Mouse (Mus musculus) kidney, adult 10 weeks (tissue): ENCODE results near the gene Fkrp. TPM values are rescaled to one million over a fixed set of nuclear protein-coding genes. Genes with fewer than 3 reads are reported as not detected.

ENCODE experiments used
- polyA plus RNA-seq: library from polyadenylated mRNA; stranded (reverse); fragments of 350-450 nt; fragmentation: Illumina TruSeq; extraction: RNeasy Lipid Tissue Mini Kit (QIAGEN cat#74804); gene quantifications from one replicate; pipeline ENCODE4 v1.2.3, GENCODE M21; 2014; ENCODE audit warnings: low read depth, low replicate concordance

Gene Fkrp
- polyA plus RNA-seq = 8.0 TPM

DNA sequence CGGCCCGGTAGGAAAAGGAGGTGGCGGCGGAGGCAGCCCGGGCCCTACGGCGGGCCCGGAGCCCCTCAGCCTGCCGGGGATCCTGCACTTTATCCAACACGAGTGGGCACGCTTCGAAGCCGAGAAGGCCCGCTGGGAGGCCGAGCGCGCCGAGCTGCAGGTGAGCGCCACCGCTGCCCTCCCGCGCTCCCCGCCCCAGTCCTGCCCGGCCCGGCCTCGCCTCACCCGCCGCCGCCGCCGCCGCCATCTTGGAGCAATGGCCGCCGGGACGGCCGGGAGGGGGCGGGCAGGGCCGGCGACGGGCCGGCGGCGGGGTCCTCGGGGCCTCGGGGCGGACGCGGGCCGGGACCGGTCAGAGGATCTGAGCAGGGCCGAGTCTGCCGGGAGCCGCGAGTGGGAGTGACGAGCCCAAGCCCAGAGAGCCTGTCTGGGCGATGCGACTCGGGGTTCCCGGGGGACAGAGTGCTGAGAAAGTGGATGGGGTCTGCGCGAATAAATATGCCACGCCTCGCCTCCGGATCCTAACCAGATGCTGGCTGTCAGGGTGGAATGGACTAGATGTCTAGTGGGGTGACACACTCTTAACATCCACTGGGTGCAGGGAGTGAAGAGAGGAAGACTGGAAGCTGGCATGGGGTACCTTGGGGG lies at the start of gene Fkrp:
Gene Fkrp, minus strand, starts transcription at position 258 of the 648 bp plus-strand sequence.

DNA sequence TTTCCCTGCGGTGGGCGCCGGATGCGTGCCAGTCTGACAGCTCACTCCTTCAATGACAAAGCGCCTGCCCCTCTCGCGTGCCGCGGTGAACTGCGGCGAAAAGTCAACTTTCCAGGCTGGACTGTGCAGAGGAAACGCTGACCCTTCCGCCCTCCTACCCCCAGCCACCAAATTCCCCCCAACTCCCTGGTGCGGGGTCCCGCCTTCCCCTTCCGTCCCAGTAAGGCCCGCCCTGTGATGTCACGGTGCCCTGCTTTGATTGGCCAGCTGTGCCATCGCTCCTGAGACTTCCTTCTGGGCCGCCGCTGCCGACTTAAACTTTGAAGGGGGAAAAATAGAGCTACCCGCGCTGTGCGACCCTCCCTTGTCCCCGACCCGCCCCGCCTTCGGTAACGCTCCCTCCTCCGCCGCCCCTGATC lies 26.1 kb upstream of the Fkrp start, which contains the start of gene Prkd2:
Gene Prkd2, plus strand, starts transcription at position 258 of the 419 bp plus-strand sequence.

DNA sequence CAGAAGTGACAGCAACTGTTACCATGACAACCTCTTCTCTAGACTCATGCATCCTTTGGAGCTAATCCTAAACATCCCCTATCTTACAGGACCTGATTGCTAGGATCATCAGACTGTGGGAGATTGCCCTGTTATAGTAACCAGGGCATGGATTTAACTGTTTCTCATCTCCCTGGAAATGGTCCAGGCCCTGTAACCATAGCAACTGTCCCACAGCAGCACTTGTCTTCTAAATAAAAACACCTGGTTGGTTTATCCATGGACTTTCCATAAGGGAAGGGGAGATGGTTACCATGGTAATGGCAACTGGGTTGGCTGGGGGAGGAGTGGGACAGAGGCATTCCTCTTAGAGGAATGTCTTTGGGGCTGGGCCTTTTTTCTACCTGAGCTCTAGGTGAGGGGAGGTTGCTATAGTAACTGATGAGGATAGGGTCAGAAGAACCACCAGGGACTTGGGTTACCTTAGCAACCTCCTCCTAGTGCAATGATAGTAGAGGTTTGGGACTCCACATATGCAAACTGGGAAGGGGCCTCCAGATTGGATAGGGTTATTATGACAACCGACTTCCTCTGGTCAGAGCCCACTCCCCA lies 1.1 kb downstream of the Fkrp start, which contains the start of gene Strn4:
Gene Strn4, plus strand, starts transcription at position 539 of the 591 bp plus-strand sequence.

DNA sequence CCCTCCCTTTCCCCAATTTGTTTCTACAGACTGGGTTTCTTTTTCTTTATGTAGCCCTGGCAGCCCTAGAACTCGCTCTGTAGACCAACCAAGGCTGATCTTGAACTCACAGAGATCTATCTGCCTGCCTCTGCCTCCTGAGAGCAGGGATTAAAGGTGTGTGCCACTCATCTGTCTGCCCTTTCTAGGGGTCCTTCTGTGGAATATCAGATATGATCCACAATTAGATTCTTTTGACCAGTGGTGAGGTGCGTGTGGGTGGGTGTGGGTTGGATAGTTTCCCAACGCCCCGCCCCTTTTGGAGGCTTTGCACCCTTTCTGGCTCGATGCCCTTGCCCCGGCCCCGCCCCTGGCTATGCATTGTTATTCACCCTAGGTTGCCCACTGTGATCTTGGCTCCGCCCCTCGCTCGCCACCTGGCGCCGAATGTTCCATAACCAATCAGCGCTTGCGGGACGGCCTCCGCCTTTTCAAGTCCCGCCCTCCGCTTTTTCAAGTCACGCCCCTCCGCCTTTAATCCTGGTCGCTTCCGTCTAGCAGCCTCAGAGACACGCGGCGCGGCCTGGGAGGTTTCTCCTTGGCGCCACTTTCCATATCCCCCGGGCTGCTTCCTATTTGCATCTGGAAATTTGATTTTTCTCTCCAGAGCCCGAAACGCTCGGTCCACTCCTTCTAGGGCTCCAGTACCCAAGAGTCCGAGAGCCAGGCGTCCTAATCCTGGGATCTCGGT lies 35.5 kb downstream of the Fkrp start, which contains the start of gene Slc1a5:
Gene Slc1a5, plus strand, starts transcription at position 516 of the 730 bp plus-strand sequence.

Other genes starting within 250 kb of the Fkrp start
- gene Arhgap35, start 201.7 kb downstream of the Fkrp start, polyA plus RNA-seq = 34.0 TPM
- gene Ceacam15, start 141.0 kb downstream of the Fkrp start, polyA plus RNA-seq = not detected
- not detected for gene Ceacam9, start 94.8 kb downstream of the Fkrp start, polyA plus RNA-seq
- gene Ap2s1, start 78.3 kb downstream of the Fkrp start, polyA plus RNA-seq = 69.5 TPM
- 11.7 TPM for gene Slc1a5, start 35.4 kb downstream of the Fkrp start, polyA plus RNA-seq
- gene Strn4, start 843 bp downstream of the Fkrp start, polyA plus RNA-seq = 12.7 TPM
- gene Prkd2, start 26.2 kb upstream of the Fkrp start, polyA plus RNA-seq = 0.28 TPM
- gene Dact3, start 58.6 kb upstream of the Fkrp start, polyA plus RNA-seq = 0.28 TPM
- gene Gng8, start 75.1 kb upstream of the Fkrp start, polyA plus RNA-seq = not detected
- gene Ptgir, start 89.8 kb upstream of the Fkrp start, polyA plus RNA-seq = 1.7 TPM
- gene Calm3, start 107.4 kb upstream of the Fkrp start, polyA plus RNA-seq = 28.8 TPM
- 0.69 TPM for gene Pnmal2, start 128.0 kb upstream of the Fkrp start, polyA plus RNA-seq
- gene Pnmal1, start 142.9 kb upstream of the Fkrp start, polyA plus RNA-seq = not detected
- gene Gm42372, start 166.4 kb upstream of the Fkrp start, polyA plus RNA-seq = not detected
- 0.16 TPM for gene Ccdc8, start 176.0 kb upstream of the Fkrp start, polyA plus RNA-seq
- 17.1 TPM for gene Ppp5c, start 211.2 kb upstream of the Fkrp start, polyA plus RNA-seq
- 0.49 TPM for gene Hif3a, start 245.7 kb upstream of the Fkrp start, polyA plus RNA-seq